Mouse (Mus musculus) MEL (cell line): ENCODE data around the gene Camta1. TPM values are rescaled to one million over a fixed set of nuclear protein-coding genes. Genes with fewer than 3 reads are reported as not detected.

Source experiments
- DNase-seq: peaks from one replicate; pipeline ENCODE4 v3.0.0; 2011; ENCODE audit warnings: low read depth, low spot score
- H3K27ac ChIP-seq: 2 replicates; pipeline ENCODE4 v1.5.1; 2012; ENCODE audit warnings: low read depth, mild to moderate bottlenecking, control low read depth, low read length, moderate library complexity; ENCODE audit not compliant: control insufficient read depth
- H3K27me3 ChIP-seq, 2 experiments: fragments of 150-350 bp in 1 of 2; sonication (generic) in 1 of 2; 2 replicates each; pipeline ENCODE4 v1.6.1; 2012; ENCODE audit warnings: low read length in 2 of 2, mild to moderate bottlenecking in 2 of 2, improper control_type of control experiment in 1 of 2, moderate library complexity in 1 of 2; ENCODE audit not compliant: insufficient read depth in 2 of 2, control insufficient read depth in 1 of 2
- H3K36me3 ChIP-seq, 2 experiments: 2 replicates each; pipeline ENCODE4 v1.6.1; 2012 to 2014; ENCODE audit warnings: low read length in 2 of 2, improper control_type of control experiment in 1 of 2, inconsistent platforms in 1 of 2, mild to moderate bottlenecking in 1 of 2; ENCODE audit not compliant: insufficient read depth in 2 of 2, control insufficient read depth in 1 of 2
- H3K4me1 ChIP-seq, 2 experiments: fragments of 150-350 bp in 1 of 2; sonication (generic) in 1 of 2; 2 replicates each; pipeline ENCODE4 v1.6.1; 2012; ENCODE audit warnings: low read length in 2 of 2, improper control_type of control experiment in 1 of 2, mild to moderate bottlenecking in 1 of 2; ENCODE audit not compliant: insufficient read depth in 2 of 2, control insufficient read depth in 1 of 2
- H3K4me3 ChIP-seq, 2 experiments: fragments of 150-350 bp in 1 of 2; sonication (generic) in 1 of 2; 2 replicates each; pipeline ENCODE4 v1.5.1; 2012; ENCODE audit warnings: low read depth in 2 of 2, low read length in 2 of 2, mild to moderate bottlenecking in 2 of 2, moderate library complexity in 2 of 2, control low read depth in 1 of 2, improper control_type of control experiment in 1 of 2; ENCODE audit not compliant: control insufficient read depth in 1 of 2, insufficient read depth in 1 of 2
- H3K79me2 ChIP-seq: 2 replicates; pipeline ENCODE4 v1.6.1; 2012; ENCODE audit warnings: mild to moderate bottlenecking, low read length, moderate library complexity; ENCODE audit not compliant: control insufficient read depth, poor library complexity, insufficient read depth
- H3K9ac ChIP-seq: 2 replicates; pipeline ENCODE4 v1.6.1; 2012; ENCODE audit warnings: low read depth, mild to moderate bottlenecking, control low read depth, low read length, moderate library complexity; ENCODE audit not compliant: control insufficient read depth, poor library complexity, severe bottlenecking
- H3K9me3 ChIP-seq: fragments of 150-350 bp; sonication (generic); replicated peaks from 2 replicates; pipeline ENCODE4 v1.6.1; 2012; ENCODE audit warnings: mild to moderate bottlenecking, low read length, improper control_type of control experiment, moderate library complexity; ENCODE audit not compliant: insufficient read depth
- BHLHE40 ChIP-seq: IDR thresholded peaks from 2 replicates; pipeline ENCODE4 v1.6.1; 2012; ENCODE audit warnings: low read depth, mild to moderate bottlenecking, inconsistent platforms, low read length, improper control_type of control experiment, borderline replicate concordance
- CHD2 ChIP-seq: IDR thresholded peaks from 2 replicates; pipeline ENCODE4 v1.6.1; 2011; ENCODE audit warnings: low read length, improper control_type of control experiment
- CTCF ChIP-seq, 3 experiments: IDR thresholded peaks in 2 of 3; conservative IDR thresholded peaks in 1 of 3; 2 replicates each; pipeline ENCODE4 v1.5.1; 2011 to 2012; ENCODE audit warnings: low read length in 3 of 3, low read depth in 2 of 3, mild to moderate bottlenecking in 2 of 3, improper control_type of control experiment in 1 of 3, inconsistent platforms in 1 of 3, mixed read lengths in 1 of 3, moderate library complexity in 1 of 3; ENCODE audit not compliant: control insufficient read depth in 1 of 3, insufficient read depth in 1 of 3, poor library complexity in 1 of 3, severe bottlenecking in 1 of 3
- ELF1 ChIP-seq: IDR thresholded peaks from 2 replicates; pipeline ENCODE4 v1.6.1; 2014; ENCODE audit warnings: low read depth, mild to moderate bottlenecking, inconsistent platforms, low read length, improper control_type of control experiment, moderate library complexity
- GABPA ChIP-seq: IDR thresholded peaks from 2 replicates; pipeline ENCODE4 v1.6.1; 2012; ENCODE audit warnings: low read depth, mild to moderate bottlenecking, inconsistent platforms, low read length, improper control_type of control experiment, moderate library complexity
- JUND ChIP-seq: IDR thresholded peaks from 2 replicates; pipeline ENCODE4 v1.6.1; 2011; ENCODE audit warnings: low read depth, mild to moderate bottlenecking, improper control_type of control experiment, low read length
- KAT2A ChIP-seq: conservative IDR thresholded peaks from 2 replicates; pipeline ENCODE4 v1.6.1; 2012; ENCODE audit warnings: low read depth, low read length, improper control_type of control experiment, inconsistent platforms
- MAX ChIP-seq: IDR thresholded peaks from 2 replicates; pipeline ENCODE4 v1.6.1; 2011; ENCODE audit warnings: low read length, improper control_type of control experiment
- MEF2A ChIP-seq: IDR thresholded peaks from 2 replicates; pipeline ENCODE4 v1.6.1; 2014; ENCODE audit warnings: low read depth, mild to moderate bottlenecking, inconsistent platforms, low read length, improper control_type of control experiment; ENCODE audit not compliant: poor library complexity, insufficient replicate concordance, severe bottlenecking; ENCODE audit errors: extremely low read depth
- MYB ChIP-seq: IDR thresholded peaks from 2 replicates; pipeline ENCODE4 v1.6.1; 2011; ENCODE audit warnings: mild to moderate bottlenecking, low read depth, low read length, improper control_type of control experiment
- MYC ChIP-seq: IDR thresholded peaks from 2 replicates; pipeline ENCODE4 v1.6.1; 2011; ENCODE audit warnings: low read depth, mild to moderate bottlenecking, low read length, improper control_type of control experiment, moderate library complexity
- NELFE ChIP-seq: IDR thresholded peaks from 2 replicates; pipeline ENCODE4 v1.6.1; 2011; ENCODE audit warnings: low read depth, low read length, improper control_type of control experiment
- NRF1 ChIP-seq: IDR thresholded peaks from 2 replicates; pipeline ENCODE4 v1.6.1; 2014; ENCODE audit warnings: low read depth, mild to moderate bottlenecking, inconsistent platforms, low read length, improper control_type of control experiment, moderate library complexity; ENCODE audit not compliant: poor library complexity, insufficient read depth, severe bottlenecking
- POLR2AphosphoS2 ChIP-seq: IDR thresholded peaks from 2 replicates; pipeline ENCODE4 v1.6.1; 2011; ENCODE audit warnings: low read length, improper control_type of control experiment
- RCOR1 ChIP-seq: IDR thresholded peaks from 2 replicates; pipeline ENCODE4 v1.6.1; 2012; ENCODE audit warnings: low read depth, mild to moderate bottlenecking, inconsistent platforms, low read length, improper control_type of control experiment
- SIN3A ChIP-seq: IDR thresholded peaks from 2 replicates; pipeline ENCODE4 v1.6.1; 2012; ENCODE audit warnings: low read length, improper control_type of control experiment, inconsistent platforms
- TCF12 ChIP-seq: IDR thresholded peaks from 2 replicates; pipeline ENCODE4 v1.6.1; 2014; ENCODE audit warnings: low read depth, mild to moderate bottlenecking, inconsistent platforms, low read length, improper control_type of control experiment, moderate library complexity
- USF1 ChIP-seq: IDR thresholded peaks from 2 replicates; pipeline ENCODE4 v1.6.1; 2014; ENCODE audit warnings: low read depth, mild to moderate bottlenecking, inconsistent platforms, low read length, improper control_type of control experiment, moderate library complexity
- USF2 ChIP-seq, 2 experiments: IDR thresholded peaks; 2 replicates each; pipeline ENCODE4 v1.6.1; 2011 to 2012; ENCODE audit warnings: improper control_type of control experiment in 2 of 2, low read length in 2 of 2, borderline replicate concordance in 1 of 2, inconsistent platforms in 1 of 2, low read depth in 1 of 2, mild to moderate bottlenecking in 1 of 2; ENCODE audit not compliant: insufficient read depth in 1 of 2
- ZC3H11A ChIP-seq: IDR thresholded peaks from 2 replicates; pipeline ENCODE4 v1.6.1; 2012; ENCODE audit warnings: low read depth, mild to moderate bottlenecking, inconsistent platforms, low read length, improper control_type of control experiment
- ZMIZ1 ChIP-seq: IDR thresholded peaks from 2 replicates; pipeline ENCODE4 v1.6.1; 2012; ENCODE audit warnings: low read depth, mild to moderate bottlenecking, inconsistent platforms, low read length, improper control_type of control experiment, moderate library complexity
- ZNF384 ChIP-seq: IDR thresholded peaks from 2 replicates; pipeline ENCODE4 v1.6.1; 2012; ENCODE audit warnings: low read depth, mild to moderate bottlenecking, inconsistent platforms, low read length, improper control_type of control experiment
- polyA plus RNA-seq, 2 experiments: library from polyadenylated mRNA; stranded (reverse) in 1 of 2; unstranded in 1 of 2; fragments of >175 nt in 1 of 2; fragments of >200 nt in 1 of 2; gene quantifications; 2 replicates each; pipeline versions ENCODE4 v1.2.1 to v1.2.4; 2012; ENCODE audit warnings: low replicate concordance in 2 of 2, low read depth in 1 of 2; ENCODE audit not compliant: insufficient read length in 2 of 2, insufficient read depth in 1 of 2, missing spikeins in 1 of 2
- total RNA-seq: library from RNA; depleted of rRNA; stranded (reverse); fragments of 300-350 nt; gene quantifications from 2 replicates; pipeline ENCODE4 v1.2.3, GENCODE M21; 2012

Gene Camta1
- total and polyA plus RNA-seq, 3 experiments, result 28.2 to 87.5 TPM; not detected in 1

GRCm38 (mm10) chr4:151234981-151235380 lies 626.7 kb downstream of the Camta1 start:
- Histone ChIP-seq H3K4me1 (no peaks in the 10 kb centered on the region), H3K9me3 (no peaks in the 10 kb centered on the region), H3K36me3 (no peaks in the 10 kb centered on the region), H3K9ac (no peak overlapping the region)
- TF ChIP-seq JUND, result no peak
- no peak for TF ChIP-seq MAX
- TF ChIP-seq ZC3H11A, result no peak
- no peak for TF ChIP-seq MYC
- no peak for TF ChIP-seq ZNF384
- no peak for TF ChIP-seq CTCF (IDR thresholded peaks at IDR 0.05 in 2 of 3, conservative IDR thresholded peaks at IDR 0.05 in 1 of 3; ENCODE audit: control insufficient read depth in 1 of 3, insufficient read depth in 1 of 3, low read depth in 2 of 3, low read length in 3 of 3, poor library complexity in 1 of 3, severe bottlenecking in 1 of 3)
- no peak for TF ChIP-seq RCOR1
- TF ChIP-seq MEF2A, result no peak
- TF ChIP-seq USF1, result no peak
- TF ChIP-seq MYB, result no peak
- no peak for TF ChIP-seq ELF1
- TF ChIP-seq USF2 (IDR thresholded peaks at IDR 0.05; ENCODE audit: borderline replicate concordance in 1 of 2, insufficient read depth in 1 of 2, low read depth in 1 of 2, low read length in 2 of 2), result no peak
- TF ChIP-seq NELFE, result no peak
- TF ChIP-seq ZMIZ1, result no peak
- TF ChIP-seq SIN3A, result no peak
- no peak for TF ChIP-seq POLR2AphosphoS2
- no peak for TF ChIP-seq NRF1
- TF ChIP-seq KAT2A, result no peak
- TF ChIP-seq TCF12, result no peak
- TF ChIP-seq CHD2, result no peak
- TF ChIP-seq, all 39 proteins: peak for 0
- no peak for DNase-seq
- no peak overlapping the region for H3K4me3 ChIP-seq
- no peak overlapping the region for H3K27ac ChIP-seq
- H3K79me2 ChIP-seq, result no peaks in the 10 kb centered on the region
- no peaks in the 10 kb centered on the region for H3K27me3 ChIP-seq

GRCm38 (mm10) chr4:151232028-151232427 lies 629.6 kb downstream of the Camta1 start:
- H3K9ac ChIP-seq, result no peak overlapping the region
- no peak overlapping the region for H3K4me3 ChIP-seq
- H3K79me2 ChIP-seq, result no peaks in the 10 kb centered on the region
- TF ChIP-seq BHLHE40 (no peak), GABPA (no peak), SIN3A (no peak), NELFE (no peak), CTCF (IDR thresholded peaks at IDR 0.05 in 2 of 3, conservative IDR thresholded peaks at IDR 0.05 in 1 of 3; ENCODE audit: control insufficient read depth in 1 of 3, insufficient read depth in 1 of 3, low read depth in 2 of 3, low read length in 3 of 3, poor library complexity in 1 of 3, severe bottlenecking in 1 of 3) (peak; percentile 2 to 39 (median 15); a peak in 1 of 6 replicates)
- no peaks in the 10 kb centered on the region for H3K36me3 ChIP-seq
- H3K27ac ChIP-seq, result no peak overlapping the region
- no peaks in the 10 kb centered on the region for H3K9me3 ChIP-seq
- no peaks in the 10 kb centered on the region for H3K27me3 ChIP-seq
- no peaks in the 10 kb centered on the region for H3K4me1 ChIP-seq
- no peak for DNase-seq
